Mouse (Mus musculus) layer of hippocampus, adult 9-10 months (tissue): Measurements from ENCODE around the gene Olfr697.
"Not testable (repeated sequence)": the region's sequence is repeated elsewhere in the genome, so short reads cannot be mapped to it uniquely, and the experiment has no call there.

Experiments used
- DNase-seq: peaks from one replicate; pipeline ENCODE4 v3.0.0; 2022; ENCODE audit warnings: low spot score

Olfr697 gene

GRCm38 (mm10) chr7:106742343-106742742 lies at the start of gene Olfr697:
Olfr697 (minus strand) TSS chr7:106742443.
- no peak for DNase-seq

DNA sequence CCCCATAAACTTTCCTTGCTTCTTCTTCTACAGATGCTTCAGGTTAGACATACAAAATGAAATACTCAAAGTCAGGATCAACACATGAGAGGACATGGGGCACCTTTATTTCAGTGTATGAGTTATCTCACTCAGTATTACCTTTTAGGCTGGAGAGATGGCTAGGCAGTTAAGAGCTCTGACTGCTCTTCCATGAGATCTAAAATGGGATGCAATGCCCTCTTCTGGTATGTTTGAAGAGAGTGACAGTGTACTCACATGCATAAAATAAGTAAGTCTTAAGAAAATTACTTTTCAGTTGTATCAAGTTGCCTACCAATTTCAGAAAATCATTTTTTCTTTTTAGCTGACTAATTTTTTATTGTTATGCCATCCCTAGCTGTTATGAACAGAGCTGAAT lies 46.1 kb upstream of the Olfr697 start:
- no peak for DNase-seq

- DNase-seq = not testable (repeated sequence)
Measured at GRCm38 (mm10) chr7:106761008-106761407, 18.8 kb upstream of the Olfr697 start.

GRCm38 (mm10) chr7:106758800-106759199 lies 16.6 kb upstream of the Olfr697 start:
- DNase-seq = no peak

- no peak for DNase-seq
Measured at GRCm38 (mm10) chr7:106755297-106755696, 13.1 kb upstream of the Olfr697 start, which contains the start of gene Olfr698. Olfr698 (minus strand) TSS chr7:106755397.

GRCm38 (mm10) chr7:106745811-106746210 lies 3.6 kb upstream of the Olfr697 start:
- DNase-seq = no peak

DNA sequence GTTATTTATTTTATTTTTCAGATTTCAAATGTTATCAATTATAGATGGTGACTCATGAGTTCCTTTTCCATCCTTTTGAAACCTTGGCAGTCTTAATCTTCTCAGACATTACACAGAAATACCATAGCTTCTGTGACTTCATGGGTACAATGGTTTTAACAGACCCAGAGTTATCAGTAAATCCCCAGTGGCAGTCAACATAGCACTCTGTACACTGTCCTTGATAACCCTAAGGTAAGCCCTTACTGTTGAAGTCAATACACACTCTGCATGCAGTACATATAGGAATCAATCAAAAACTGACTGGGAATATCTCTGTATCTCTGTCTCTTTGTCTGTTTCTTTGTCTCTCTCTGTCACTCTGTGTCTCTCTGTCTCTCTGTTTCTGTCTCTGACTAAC lies 5.2 kb downstream of the Olfr697 start:
- no peak for DNase-seq

DNA sequence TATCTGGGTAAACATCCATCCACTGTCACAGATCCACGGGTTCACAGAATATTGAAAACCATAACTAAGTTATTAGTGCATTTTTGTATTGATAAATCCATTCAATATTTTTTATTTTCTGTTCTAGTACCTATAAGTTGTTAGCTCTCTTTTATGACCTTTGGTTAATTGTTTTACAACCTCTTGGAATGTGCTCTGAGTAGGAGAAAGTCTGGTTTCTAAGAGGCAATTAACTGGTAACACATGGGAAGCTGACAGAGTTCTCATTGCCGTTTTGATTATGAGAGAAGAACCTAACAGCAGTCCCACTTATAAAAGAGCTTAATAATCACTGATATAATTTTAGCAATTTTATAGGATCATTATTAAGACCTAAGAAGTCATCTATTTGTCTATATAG lies 8.5 kb downstream of the Olfr697 start:
- no peak for DNase-seq

DNA sequence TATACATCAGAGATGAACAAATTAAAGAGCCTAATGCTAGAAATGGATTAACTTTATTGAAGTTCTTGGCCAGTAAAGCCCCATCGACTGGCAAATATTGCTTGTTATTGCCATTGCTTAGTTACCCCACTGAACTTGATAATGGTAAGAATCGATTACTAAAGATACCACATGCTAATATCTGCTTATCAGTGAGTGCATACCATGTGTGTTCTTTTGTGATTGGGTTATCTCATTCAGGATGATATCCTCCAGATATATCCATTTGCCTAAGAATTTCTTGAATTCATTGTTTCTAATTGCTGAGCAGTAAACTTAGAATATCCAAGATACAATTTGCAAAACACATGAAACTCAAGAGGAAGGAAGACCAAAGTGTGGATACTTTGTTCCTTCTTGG lies 16.6 kb downstream of the Olfr697 start:
- not testable (repeated sequence) for DNase-seq

DNA sequence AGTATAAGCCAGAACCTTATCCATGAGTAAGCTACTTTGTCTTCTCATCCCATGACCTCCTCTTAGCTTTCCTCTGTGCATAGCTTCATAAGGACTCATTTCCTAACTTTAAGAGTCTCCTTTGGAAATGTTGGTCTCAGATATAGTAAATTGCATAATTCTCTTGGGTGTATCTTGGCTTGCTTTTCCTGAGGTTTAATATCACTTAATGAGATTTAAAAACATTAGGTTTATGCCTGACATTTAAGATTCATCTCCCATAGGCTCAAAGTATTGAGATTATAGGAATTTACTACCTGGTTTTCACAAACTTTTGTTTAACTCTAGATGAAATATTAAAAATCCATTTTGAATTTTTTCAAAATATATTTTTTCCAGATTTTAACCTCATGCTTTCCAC lies 25.9 kb downstream of the Olfr697 start, which contains the start of gene Olfr695:
Gene Olfr695 (minus strand): TSS at position 101 of the 400 bp plus-strand sequence.
- no peak for DNase-seq

- DNase-seq = no peak
Measured at GRCm38 (mm10) chr7:106711463-106711862, 30.8 kb downstream of the Olfr697 start.

GRCm38 (mm10) chr7:106707705-106708104 lies 34.5 kb downstream of the Olfr697 start:
- DNase-seq = not testable (repeated sequence)

DNA sequence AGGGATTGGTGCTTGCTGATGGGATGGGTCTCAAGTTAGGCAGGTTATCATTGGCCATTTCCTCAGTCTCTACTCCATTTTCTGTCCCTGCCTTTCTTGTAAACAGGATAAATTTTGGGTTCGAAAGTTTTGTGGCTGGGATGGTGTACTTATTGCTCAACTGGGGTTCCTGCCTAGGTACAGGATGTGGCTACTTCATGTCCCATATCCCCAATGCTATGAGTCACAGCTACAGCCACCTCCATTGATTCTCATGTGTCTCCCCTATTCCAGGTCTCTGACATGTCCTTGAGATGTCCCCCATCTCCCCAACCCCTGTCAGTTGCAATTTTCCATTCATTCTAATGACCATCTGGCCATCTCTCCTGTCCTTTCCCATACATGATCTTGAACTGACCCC lies 45.4 kb downstream of the Olfr697 start:
- no peak for DNase-seq

DNA sequence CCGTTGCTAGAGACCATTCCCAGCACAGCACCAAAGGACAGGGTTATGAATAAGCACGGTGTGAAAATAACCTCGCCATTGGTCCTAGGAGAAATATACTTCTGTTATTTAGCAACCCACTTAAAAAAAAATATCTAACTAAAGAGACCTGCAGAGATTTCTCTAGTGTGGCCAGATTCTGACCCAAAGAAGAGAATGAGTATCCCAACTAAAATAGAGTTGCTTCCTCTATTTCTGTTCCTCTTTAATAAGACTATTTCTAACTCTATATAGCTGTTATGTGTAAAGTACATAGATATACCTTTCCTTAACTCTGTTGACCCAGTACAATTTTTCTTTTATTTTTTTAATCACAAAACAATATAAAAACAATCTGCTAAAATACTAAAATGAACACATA lies 49.3 kb downstream of the Olfr697 start:
- no peak for DNase-seq

DNA sequence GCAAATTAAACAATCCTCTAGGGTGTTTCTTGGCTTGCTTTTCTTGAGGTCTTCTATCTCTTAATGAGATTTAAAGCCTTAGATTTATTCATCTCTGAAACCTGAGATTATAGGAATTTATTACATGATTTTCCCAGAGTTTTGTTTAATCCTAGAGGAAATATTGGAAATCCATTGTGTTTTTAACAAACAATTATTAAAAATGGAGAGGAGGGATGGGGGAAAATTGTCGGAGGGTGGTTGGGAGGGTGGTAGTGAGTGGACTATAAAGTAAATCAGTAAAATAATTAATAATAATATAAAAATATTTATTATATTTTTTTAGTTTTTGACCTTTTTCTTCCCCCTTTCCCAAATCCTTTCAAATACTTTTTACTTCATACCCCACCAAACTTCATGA lies 50.5 kb downstream of the Olfr697 start, which contains the start of gene Olfr694:
Gene Olfr694 (minus strand): TSS at position 101 of the 400 bp plus-strand sequence.
- DNase-seq = no peak
